Mouse (Mus musculus) pancreas, adult 10 weeks (tissue): Measurements from ENCODE around the gene Gm42417. TPM values are rescaled to one million over a fixed set of nuclear protein-coding genes. Genes with fewer than 3 reads are reported as not detected.

ENCODE experiments used
- polyA plus RNA-seq: library from polyadenylated mRNA; stranded (reverse); fragments of 350-450 nt; fragmentation: Illumina TruSeq; extraction: RNeasy Lipid Tissue Mini Kit (QIAGEN cat#74804); gene quantifications from one replicate; pipeline ENCODE4 v1.2.3, GENCODE M21; 2015; ENCODE audit warnings: low read depth, low replicate concordance; ENCODE audit not compliant: insufficient read depth

Gm42417 gene
- not detected for polyA plus RNA-seq

GRCm38 (mm10) chr1:36539186-36539585, at the start of gene Gm42417:
Gene Gm42417 (minus strand): TSS chr1:36539429.

GRCm38 (mm10) chr1:36558031-36558993, 19.1 kb upstream of the Gm42417 start, which contains the start of gene Sema4c:
Gene Sema4c (minus strand): TSS chr1:36558349.

GRCm38 (mm10) chr1:36546888-36547471, 7.8 kb upstream of the Gm42417 start, which contains the start of gene Ankrd39:
Gene Ankrd39 (minus strand): TSS chr1:36547445.

GRCm38 (mm10) chr1:36536783-36537182, 2.4 kb downstream of the Gm42417 start, which contains the start of gene Ankrd23:
Gene Ankrd23 (minus strand): TSS chr1:36536883.

GRCm38 (mm10) chr1:36511289-36512021, 27.8 kb downstream of the Gm42417 start, which contains the start of gene Cnnm3:
Gene Cnnm3 (plus strand): TSS chr1:36511867.

Other genes with a start within 250 kb of the Gm42417 start
- gene Arid5a, start 231.7 kb downstream of the Gm42417 start, polyA plus RNA-seq: 3.9 TPM
- gene Kansl3, start 170.2 kb downstream of the Gm42417 start, polyA plus RNA-seq: 9.1 TPM
- not detected for gene Fer1l5, start 167.1 kb downstream of the Gm42417 start, polyA plus RNA-seq
- 6.6 TPM for gene Lman2l, start 94.2 kb downstream of the Gm42417 start, polyA plus RNA-seq
- gene Cnnm4, start 67.8 kb downstream of the Gm42417 start, polyA plus RNA-seq: 0.68 TPM
- 4.8 TPM for gene Cnnm3, start 27.6 kb downstream of the Gm42417 start, polyA plus RNA-seq
- gene Ankrd23, start 2.5 kb downstream of the Gm42417 start, polyA plus RNA-seq: 7.4 TPM
- 3.1 TPM for gene Ankrd39, start 8.0 kb upstream of the Gm42417 start, polyA plus RNA-seq
- 3.9 TPM for gene Sema4c, start 18.9 kb upstream of the Gm42417 start, polyA plus RNA-seq
- gene Fam178b, start 143.8 kb upstream of the Gm42417 start, polyA plus RNA-seq: not detected
- 96.9 TPM for gene Cox5b, start 152.0 kb upstream of the Gm42417 start, polyA plus RNA-seq
- not detected for gene 4933424G06Rik, start 170.7 kb upstream of the Gm42417 start, polyA plus RNA-seq
- gene Actr1b, start 175.0 kb upstream of the Gm42417 start, polyA plus RNA-seq: 15.8 TPM
- gene Zap70, start 222.4 kb upstream of the Gm42417 start, polyA plus RNA-seq: not detected